Mouse (Mus musculus) gastrocnemius, adult 8-10 months (tissue): ENCODE results near the gene Dtx1. TPM values are rescaled to one million over a fixed set of nuclear protein-coding genes. Genes with fewer than 3 reads are reported as not detected.

Experiments
- DNase-seq, 2 experiments: peaks; one replicate each; pipeline ENCODE4 v3.0.0; 2022; ENCODE audit warnings: low spot score in 2 of 2
- total RNA-seq, 4 experiments: library from RNA; stranded (reverse); gene quantifications; 2 replicates each; pipeline ENCODE4 v1.2.4; 2022

Dtx1 gene
- total RNA-seq = 1 to 10 TPM in 1 of 4 experiments, under 1 TPM in 3; 0.22 to 1.3 (median 0.31) TPM

- DNase-seq = no peak
These were observed at the start of gene Dtx1 for GRCm38 (mm10) chr5:120711827-120712226. Dtx1 (minus strand) TSS chr5:120711927.

GRCm38 (mm10) chr5:120754215-120754614, 42.5 kb upstream of the Dtx1 start:
- no peak for DNase-seq

GRCm38 (mm10) chr5:120752786-120753185, 41.1 kb upstream of the Dtx1 start:
- DNase-seq = no peak

- no peak for DNase-seq
These were observed 39.5 kb upstream of the Dtx1 start for GRCm38 (mm10) chr5:120751206-120751605.

- no peak for DNase-seq
These were observed 38.0 kb upstream of the Dtx1 start, which contains the start of gene Oas2 for GRCm38 (mm10) chr5:120749688-120750087. Oas2 (minus strand) TSS chr5:120749853.

DNA sequence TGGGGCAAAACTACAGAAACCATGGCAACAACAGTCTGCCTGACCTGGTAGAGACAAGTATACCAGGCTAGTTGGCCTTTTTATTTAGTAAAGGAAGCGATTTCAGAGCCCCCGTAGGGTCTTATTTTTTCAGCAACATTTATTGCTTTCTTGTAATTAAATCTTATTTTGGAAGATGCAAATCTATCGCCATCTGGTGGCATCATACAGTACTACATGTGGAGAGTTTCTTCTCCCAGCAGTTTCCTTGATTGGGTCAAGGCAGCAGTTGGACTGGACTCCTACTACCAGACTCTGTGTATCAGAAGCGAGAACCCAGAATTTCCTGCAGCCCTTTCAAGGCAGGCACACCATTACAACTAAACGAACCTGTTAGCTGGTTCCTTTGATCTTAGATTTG, 34.7 kb upstream of the Dtx1 start:
- no peak for DNase-seq

- no peak for DNase-seq
These were observed 30.4 kb upstream of the Dtx1 start for GRCm38 (mm10) chr5:120742125-120742524.

GRCm38 (mm10) chr5:120734380-120734990, 22.8 kb upstream of the Dtx1 start:
- no peak for DNase-seq

- no peak for DNase-seq
These were observed 22.0 kb upstream of the Dtx1 start for GRCm38 (mm10) chr5:120733696-120734095.

DNA sequence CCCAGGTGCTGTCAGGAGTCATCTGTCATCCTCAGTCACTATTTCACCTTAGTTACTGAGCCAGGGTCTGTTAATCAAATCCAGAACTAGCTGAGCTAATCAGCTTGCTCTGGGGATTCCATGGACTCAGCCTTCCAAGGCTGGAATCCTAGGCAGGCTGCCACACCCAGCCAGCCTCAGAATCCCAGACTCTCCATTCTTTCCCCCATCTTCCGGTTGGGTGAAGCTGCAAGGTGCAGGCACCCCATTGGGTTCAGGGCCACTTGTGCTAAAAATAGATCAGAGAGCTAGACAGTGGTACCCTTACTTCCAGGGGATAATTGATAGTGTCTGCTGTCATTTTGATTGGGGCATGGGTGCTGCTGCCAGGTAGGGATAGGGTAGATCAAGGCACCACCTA, 21.0 kb upstream of the Dtx1 start:
- no peak for DNase-seq

GRCm38 (mm10) chr5:120729319-120729718, 17.6 kb upstream of the Dtx1 start:
- no peak for DNase-seq

GRCm38 (mm10) chr5:120725811-120726455, 14.2 kb upstream of the Dtx1 start:
- DNase-seq = no peak

GRCm38 (mm10) chr5:120721005-120721404, 9.3 kb upstream of the Dtx1 start:
- no peak for DNase-seq

DNA sequence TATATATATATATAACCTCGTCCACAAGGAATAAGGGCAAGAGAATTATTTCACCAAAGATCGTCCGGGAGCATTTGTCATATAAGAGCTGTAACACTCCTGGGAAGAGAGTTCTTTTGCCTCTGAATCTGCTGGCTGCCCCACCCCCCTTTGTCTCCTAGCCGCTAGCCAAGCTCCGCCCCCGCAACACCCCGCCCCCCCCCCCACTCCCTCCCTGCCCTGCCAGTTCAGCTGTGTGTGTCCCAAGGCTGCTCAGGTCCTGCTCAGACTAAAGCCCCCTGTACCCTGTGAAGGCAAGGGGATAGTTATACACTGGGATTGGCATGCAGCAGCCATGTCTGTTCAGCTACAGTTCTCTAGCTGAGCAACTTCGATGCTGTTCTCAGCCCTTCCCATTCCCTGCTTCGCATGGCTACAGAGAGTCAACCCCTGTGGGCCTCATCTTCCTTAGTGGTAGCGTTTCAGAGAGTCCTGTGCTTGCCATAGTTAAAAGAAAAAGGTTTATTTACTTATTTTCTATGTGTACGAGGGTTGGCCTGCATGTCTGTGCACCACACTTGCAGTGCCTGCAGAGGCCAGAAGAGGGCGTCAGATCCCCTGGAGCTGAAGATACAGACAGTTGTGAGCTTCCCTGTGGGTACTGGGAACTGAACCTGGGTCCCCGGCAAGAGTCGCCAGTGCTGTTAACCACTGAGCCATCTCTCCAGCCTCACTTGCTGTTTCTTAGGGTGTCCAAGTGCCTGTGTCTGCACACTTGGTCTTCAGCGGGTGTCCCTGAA, 7.1 kb upstream of the Dtx1 start:
- no peak for DNase-seq

GRCm38 (mm10) chr5:120717136-120717535, 5.4 kb upstream of the Dtx1 start:
- DNase-seq = no peak

DNA sequence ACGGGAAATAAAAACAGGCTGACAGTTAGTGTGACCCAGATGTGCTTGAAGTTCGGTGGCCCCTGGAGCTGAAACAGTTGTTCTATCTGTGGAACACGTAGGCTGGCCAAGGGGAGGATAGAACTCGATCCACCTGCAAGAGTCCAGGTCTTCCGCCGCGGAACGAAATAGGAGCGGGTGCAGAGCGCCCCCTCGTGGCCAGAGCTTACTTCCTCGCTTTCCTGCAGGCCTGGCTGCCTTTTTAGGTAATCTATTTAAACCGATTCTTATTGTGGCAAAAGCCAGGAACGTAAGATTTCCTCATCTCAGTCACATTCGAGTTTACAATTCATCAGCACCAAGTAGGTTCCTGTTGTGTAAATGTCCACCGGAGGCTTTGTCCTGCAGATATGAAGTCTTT, 2.6 kb upstream of the Dtx1 start:
- DNase-seq = no peak

DNA sequence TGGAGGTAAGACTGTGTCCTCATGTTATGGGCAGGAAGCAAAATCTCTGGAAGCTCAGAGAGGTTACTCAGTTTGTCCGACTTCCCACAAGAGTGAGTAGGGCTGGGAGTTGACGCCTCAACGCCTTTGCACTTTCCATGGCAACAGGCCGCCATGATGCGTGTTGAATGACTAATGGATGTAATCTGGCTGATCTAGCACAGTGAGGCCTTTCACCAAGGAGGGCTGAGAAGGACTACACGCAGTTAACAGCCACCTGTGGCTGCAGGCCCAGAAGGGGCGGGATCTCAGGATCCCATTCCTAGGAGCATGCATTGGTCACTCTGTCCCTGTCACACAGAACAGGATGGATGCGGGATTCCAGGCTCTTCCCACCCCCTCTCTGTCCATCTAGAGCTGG, 994 bp upstream of the Dtx1 start:
- no peak for DNase-seq

DNA sequence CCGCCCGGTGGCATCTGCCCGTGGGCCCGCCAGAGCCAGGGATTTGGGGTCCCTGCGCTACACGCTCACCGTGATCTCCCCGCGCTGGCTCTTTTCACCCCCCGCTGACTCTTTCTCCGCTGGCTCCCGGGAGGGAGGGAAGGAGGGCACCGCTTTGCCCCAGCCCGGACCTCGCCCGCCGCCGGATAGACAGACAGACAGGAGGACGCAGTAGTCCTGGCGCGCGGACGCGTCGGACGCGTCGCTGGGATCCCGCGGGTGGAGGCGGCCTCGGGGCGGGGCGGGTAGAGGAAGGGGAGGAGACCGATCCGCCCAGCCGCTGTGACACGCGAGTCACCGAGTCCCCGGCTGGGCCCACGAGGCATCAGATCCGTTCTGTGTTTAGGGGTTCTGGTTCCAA, 311 bp downstream of the Dtx1 start:
- DNase-seq = no peak

DNA sequence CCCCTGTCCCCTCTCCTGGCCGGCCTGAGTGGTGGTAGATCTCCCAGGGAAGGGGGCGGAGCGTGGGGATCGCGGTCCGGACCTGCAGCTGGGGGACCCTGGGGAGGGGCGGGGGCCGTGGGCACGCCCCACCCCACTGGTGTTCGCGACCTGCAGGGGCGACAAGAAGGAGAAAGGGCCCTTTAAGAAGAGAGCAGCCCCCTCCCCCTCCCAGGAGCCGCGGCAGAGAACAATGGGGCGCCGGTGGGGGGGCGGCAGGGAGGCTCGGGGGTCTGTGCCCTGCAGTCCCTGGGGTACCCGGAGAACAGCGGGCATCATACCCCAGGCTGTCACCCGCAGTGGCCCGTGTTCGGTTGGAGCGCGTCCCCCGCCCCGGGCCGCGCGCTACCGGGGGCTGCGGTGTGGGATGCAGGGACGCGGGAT, 890 bp downstream of the Dtx1 start:
- no peak for DNase-seq

- no peak for DNase-seq
These were observed 1.4 kb downstream of the Dtx1 start for GRCm38 (mm10) chr5:120710161-120710825.

DNA sequence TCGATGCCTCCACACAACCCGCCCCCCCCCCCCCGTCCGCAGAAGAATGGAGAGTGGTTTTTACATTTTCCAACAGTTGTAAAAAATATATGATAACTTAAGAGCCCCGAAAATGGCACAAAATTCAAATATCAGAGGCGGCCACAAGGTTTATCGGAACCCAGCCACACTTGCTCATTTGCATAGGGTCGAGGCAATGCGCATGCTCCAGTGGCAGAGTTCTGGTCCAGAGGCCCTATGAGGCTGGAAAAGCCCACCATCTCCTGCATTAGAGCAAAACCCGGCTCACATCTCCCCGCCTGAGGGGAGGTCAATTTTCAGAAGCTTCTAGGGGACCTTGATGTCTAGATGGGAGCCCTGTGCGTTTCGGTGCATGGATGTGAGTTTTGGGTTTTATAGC, 4.8 kb downstream of the Dtx1 start:
- no peak for DNase-seq

GRCm38 (mm10) chr5:120706541-120706940, 5.2 kb downstream of the Dtx1 start:
- no peak for DNase-seq
